Mouse (Mus musculus) frontal cortex, adult 2 months (tissue): ENCODE measurements around the gene Jsrp1. TPM values are rescaled to one million over a fixed set of nuclear protein-coding genes. Genes with fewer than 3 reads are reported as not detected.
A peak's percentile ranks its signal among the peaks of the same experiment; 100 is the strongest.

Experiments
- DNase-seq, 2 experiments: peaks; one replicate each; pipeline ENCODE4 v3.0.0; 2022; ENCODE audit warnings: low spot score in 1 of 2; ENCODE audit errors: extremely low spot score in 1 of 2
- polyA plus RNA-seq: library from polyadenylated mRNA; depleted of rRNA; stranded (reverse); fragments of >200 nt; gene quantifications from 2 replicates; pipeline ENCODE4 v1.2.3, GENCODE M21; 2012; rRNA removed

Gene Jsrp1
- polyA plus RNA-seq, 1 experiment, result 6.2 TPM

DNA sequence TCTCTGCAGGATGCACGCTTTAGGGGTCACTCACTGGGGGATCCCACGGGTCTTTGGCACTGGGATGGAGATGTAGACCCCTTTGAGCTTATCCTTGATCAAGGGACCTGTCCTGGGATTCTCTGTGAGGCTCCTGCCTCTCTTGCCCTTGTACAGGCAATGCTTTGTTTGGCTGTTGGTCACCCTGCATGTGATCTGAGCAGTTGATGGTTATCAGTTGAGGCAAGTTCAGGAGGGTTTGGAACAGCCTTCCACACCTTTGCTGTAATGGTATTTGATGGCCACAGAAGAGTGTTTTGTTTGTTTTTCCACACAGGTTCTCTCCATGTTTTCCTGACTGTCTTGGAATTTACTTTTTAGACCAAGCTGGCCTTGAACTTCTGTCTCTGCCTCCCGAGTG, 51.5 kb downstream of the Jsrp1 start:
- DNase-seq, result no peak

DNA sequence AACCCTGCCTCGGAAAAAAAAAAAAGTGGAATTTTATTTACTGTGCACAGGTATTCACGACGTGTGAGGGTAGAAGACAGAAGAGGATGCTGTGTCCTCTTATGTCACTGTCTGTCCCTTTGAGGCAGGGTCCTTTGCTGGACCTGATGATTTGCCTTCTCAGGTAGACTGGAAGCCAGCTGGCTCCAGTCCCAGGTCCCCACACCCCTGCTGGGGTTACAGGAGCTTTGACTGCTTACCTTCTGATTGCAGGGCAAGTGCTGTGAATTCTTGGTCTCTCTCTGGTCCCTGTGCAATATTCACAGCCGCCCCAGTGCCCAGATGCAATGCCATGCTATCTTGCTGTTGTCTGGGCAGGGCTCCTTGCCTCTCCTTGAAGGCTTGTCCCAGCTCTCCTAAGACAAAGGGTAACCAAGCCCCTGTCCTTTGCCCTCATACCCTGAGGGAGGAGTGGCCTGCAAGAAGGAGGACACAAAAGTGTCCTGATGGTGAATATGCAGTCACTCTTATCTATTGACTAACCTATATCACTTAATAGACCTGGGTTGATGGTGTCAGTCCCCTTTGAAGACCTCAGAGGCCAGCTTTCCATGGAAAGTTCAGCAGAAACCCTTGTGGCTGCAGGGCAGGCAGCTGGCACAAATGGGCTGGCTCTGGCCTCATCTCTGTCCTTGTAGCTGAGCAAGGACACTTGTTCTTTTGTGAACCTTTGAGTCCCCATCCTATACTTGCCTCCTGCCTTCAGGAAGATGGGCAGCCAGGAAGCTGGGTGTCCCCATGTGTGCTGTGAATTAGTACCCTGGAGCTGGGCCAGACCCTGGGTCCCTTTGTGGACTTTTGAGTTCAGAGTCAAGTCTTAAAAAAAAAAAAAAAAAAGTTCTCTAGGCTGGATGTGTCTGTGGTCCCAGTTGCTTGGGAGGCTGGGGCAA, 52.4 kb downstream of the Jsrp1 start:
- no peak for DNase-seq

DNA sequence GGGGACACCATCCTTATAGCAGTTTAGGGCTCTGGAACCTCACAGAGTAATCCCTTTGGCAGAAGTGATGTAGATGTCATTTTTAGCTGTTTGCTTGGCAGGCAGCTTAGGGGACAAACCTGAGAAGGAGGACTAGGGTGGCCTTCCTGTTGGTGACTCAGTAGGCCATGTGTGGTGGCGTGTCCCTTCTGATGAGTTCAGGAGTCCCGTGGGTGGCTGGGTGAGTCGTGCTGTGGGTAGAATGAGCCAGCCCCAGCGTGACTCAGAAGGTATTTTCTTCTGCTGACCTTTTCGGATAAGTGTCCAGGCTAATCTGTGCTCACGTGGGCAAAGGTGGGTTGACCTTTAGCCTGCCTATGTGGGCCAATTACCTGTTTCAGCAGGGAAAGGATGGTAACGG, 54.6 kb downstream of the Jsrp1 start:
- peak in 1 of 2 experiments; percentile 54 for DNase-seq

Other genes with a start within 250 kb of the Jsrp1 start
- 37.9 and 41.5 TPM in 2 replicates for gene Klf16, start 236.2 kb downstream of the Jsrp1 start, polyA plus RNA-seq
- gene Abhd17a, start 223.2 kb downstream of the Jsrp1 start, polyA plus RNA-seq, result 253 and 271 TPM in 2 replicates
- gene Scamp4, start 210.6 kb downstream of the Jsrp1 start, polyA plus RNA-seq, result 61.0 and 66.1 TPM in 2 replicates
- 5.6 and 8.1 TPM in 2 replicates for gene Adat3, start 210.6 kb downstream of the Jsrp1 start, polyA plus RNA-seq
- gene Gm49322, start 207.5 kb downstream of the Jsrp1 start, polyA plus RNA-seq, result 2.8 and 3.1 TPM in 2 replicates
- gene Csnk1g2, start 190.7 kb downstream of the Jsrp1 start, polyA plus RNA-seq, result 252 and 270 TPM in 2 replicates
- gene Btbd2, start 156.4 kb downstream of the Jsrp1 start, polyA plus RNA-seq, result 108 and 109 TPM in 2 replicates
- 43.8 and 51.6 TPM in 2 replicates for gene Mknk2, start 135.4 kb downstream of the Jsrp1 start, polyA plus RNA-seq
- gene Mob3a, start 111.5 kb downstream of the Jsrp1 start, polyA plus RNA-seq, result 9.1 and 10.6 TPM in 2 replicates
- 99.6 and 108 TPM in 2 replicates for gene Izumo4, start 111.3 kb downstream of the Jsrp1 start, polyA plus RNA-seq
- gene Ap3d1, start 71.2 kb downstream of the Jsrp1 start, polyA plus RNA-seq, result 161 and 170 TPM in 2 replicates
- gene Dot1l, start 58.3 kb downstream of the Jsrp1 start, polyA plus RNA-seq, result 74.8 and 79.5 TPM in 2 replicates
- gene Sf3a2, start 15.3 kb downstream of the Jsrp1 start, polyA plus RNA-seq, result 42.2 and 50.7 TPM in 2 replicates
- gene Plekhj1, start 14.9 kb downstream of the Jsrp1 start, polyA plus RNA-seq, result 65.6 and 65.9 TPM in 2 replicates
- 2.6 and 3.8 TPM in 2 replicates for gene Amh, start 8.3 kb downstream of the Jsrp1 start, polyA plus RNA-seq
- 706 and 773 TPM in 2 replicates for gene Oaz1, start 13.2 kb upstream of the Jsrp1 start, polyA plus RNA-seq
- gene Lingo3, start 30.5 kb upstream of the Jsrp1 start, polyA plus RNA-seq, result 16.0 and 20.3 TPM in 2 replicates
- 230 and 259 TPM in 2 replicates for gene Lsm7, start 41.7 kb upstream of the Jsrp1 start, polyA plus RNA-seq
- 72.2 and 75.1 TPM in 2 replicates for gene Sppl2b, start 41.8 kb upstream of the Jsrp1 start, polyA plus RNA-seq
- gene Tmprss9, start 58.4 kb upstream of the Jsrp1 start, polyA plus RNA-seq, result 0.16 and 0.17 TPM in 2 replicates
- gene Timm13, start 87.5 kb upstream of the Jsrp1 start, polyA plus RNA-seq, result 192 and 231 TPM in 2 replicates
- 24.3 and 25.9 TPM in 2 replicates for gene Lmnb2, start 104.7 kb upstream of the Jsrp1 start, polyA plus RNA-seq
- gene Gadd45b, start 116.6 kb upstream of the Jsrp1 start, polyA plus RNA-seq, result 20.7 and 26.0 TPM in 2 replicates
- 80.8 and 101 TPM in 2 replicates for gene Gng7, start 201.4 kb upstream of the Jsrp1 start, polyA plus RNA-seq
- 79.6 and 82.1 TPM in 2 replicates for gene Diras1, start 212.2 kb upstream of the Jsrp1 start, polyA plus RNA-seq
- 67.1 and 70.1 TPM in 2 replicates for gene Slc39a3, start 223.9 kb upstream of the Jsrp1 start, polyA plus RNA-seq
- 207 and 208 TPM in 2 replicates for gene Sgta, start 246.7 kb upstream of the Jsrp1 start, polyA plus RNA-seq